Mouse (Mus musculus) myocyte (in vitro differentiated cells): ENCODE results near the gene Elmo3.

ENCODE experiments used
- CEBPB ChIP-seq: IDR thresholded peaks from 2 replicates; pipeline ENCODE4 v1.6.1; 2011; ENCODE audit warnings: mild to moderate bottlenecking, moderate library complexity; ENCODE audit not compliant: poor library complexity, insufficient read depth, severe bottlenecking
- E2F4 ChIP-seq: IDR thresholded peaks from one replicate; pipeline ENCODE4 v1.6.1; 2011; ENCODE audit warnings: mild to moderate bottlenecking, control low read depth, moderate library complexity; ENCODE audit not compliant: insufficient read depth
- MAX ChIP-seq: IDR thresholded peaks from one replicate; pipeline ENCODE4 v1.6.1; 2011; ENCODE audit warnings: low read depth, mild to moderate bottlenecking, control low read depth
- POLR2A ChIP-seq: IDR thresholded peaks from one replicate; pipeline ENCODE4 v1.6.1; 2011; ENCODE audit warnings: low read depth, mild to moderate bottlenecking, control low read depth, moderate library complexity; ENCODE audit not compliant: insufficient read length
- POLR2AphosphoS2 ChIP-seq: IDR thresholded peaks from one replicate; pipeline ENCODE4 v1.6.1; 2011; ENCODE audit warnings: low read depth, control low read depth; ENCODE audit not compliant: insufficient read length

DNA sequence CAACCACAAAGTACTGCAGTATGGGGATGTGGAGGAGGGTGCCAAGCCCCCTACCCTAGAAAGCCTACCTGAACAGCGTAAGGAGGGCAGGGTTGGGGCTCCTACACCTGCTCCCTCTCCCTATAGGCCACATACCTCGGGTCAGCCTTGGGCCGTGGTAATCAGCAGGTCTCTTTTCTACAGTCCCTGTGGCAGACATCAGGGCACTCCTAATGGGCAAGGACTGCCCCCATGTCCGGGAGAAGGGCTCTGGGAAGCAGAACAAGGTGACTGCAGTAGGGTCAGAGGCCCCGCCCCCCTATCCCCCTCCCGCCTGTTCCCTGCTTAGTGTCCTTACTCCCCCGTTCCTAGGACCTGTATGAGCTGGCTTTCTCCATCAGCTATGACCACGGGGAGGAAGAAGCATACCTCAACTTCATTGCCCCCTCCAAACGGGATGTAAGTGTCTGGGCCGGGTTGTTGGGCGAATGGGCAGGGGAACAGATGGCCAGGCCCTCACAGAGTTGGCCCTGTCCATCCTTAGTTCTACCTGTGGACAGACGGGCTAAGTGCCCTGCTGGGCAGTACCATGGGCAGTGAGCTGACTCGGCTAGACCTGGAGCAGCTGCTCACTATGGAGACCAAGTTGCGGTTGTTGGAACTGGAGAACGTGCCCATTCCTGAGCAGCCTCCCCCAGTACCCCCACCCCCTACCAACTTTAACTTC is 3.9 kb downstream of the Elmo3 start:
- TF ChIP-seq MAX (no peak), POLR2A (no peak), CEBPB (no peak), E2F4 (no peak), POLR2AphosphoS2 (no peak)
